Mouse (Mus musculus) heart, adult 2 months (tissue): Measurements from ENCODE around the gene Otoa.

Experiments
- CTCF ChIP-seq: fragments of 200-600 bp; IDR thresholded peaks from 2 replicates; pipeline ENCODE4 v1.8.1; 2022; ENCODE audit warnings: antibody characterized with exemption, mild to moderate bottlenecking, moderate library complexity
- POLR2A ChIP-seq: fragments of 200-500 bp; IDR thresholded peaks from 2 replicates; pipeline ENCODE4 v1.6.1; 2011; ENCODE audit warnings: mild to moderate bottlenecking, low read depth, low read length, control low read depth; ENCODE audit not compliant: insufficient read depth

DNA sequence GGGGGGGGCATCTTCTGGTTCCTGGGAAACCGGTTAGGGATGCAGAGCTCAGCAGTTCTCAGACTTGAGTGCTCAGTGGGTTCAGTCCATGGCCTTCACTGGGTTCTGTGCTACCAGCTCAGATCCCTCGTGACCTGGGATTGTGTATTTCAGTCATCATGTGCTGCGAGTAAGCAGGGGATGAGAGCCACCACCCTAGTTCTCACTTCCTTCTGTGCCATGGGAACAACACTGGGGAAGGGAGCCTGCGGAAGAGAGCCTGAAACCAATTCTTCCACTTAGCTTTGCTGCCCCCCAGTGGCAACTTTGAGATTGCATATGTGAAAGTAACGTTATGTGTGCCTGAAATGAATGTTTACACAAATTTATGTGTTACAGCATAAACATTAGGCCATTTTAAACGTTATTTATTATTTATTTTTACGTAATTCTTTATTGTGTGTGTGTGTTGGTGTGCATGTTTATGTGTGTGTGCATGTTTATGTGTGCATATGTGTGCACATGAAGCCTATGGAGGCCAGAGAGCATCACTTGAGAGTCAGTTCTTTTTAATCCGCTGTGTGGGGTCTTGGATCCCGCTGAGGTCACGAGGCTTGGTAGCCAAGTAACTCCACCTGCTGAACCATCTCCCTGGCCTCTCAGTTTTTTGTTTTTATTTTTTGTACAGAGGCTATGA lies 38.8 kb downstream of the Otoa start:
- TF ChIP-seq CTCF = peak; percentile 95
- no peak for TF ChIP-seq POLR2A
